Mouse (Mus musculus): ENCODE results near the gene Cxcl17. TPM values are rescaled to one million over a fixed set of nuclear protein-coding genes. Genes with fewer than 3 reads are reported as not detected.
A peak's percentile ranks its signal among the peaks of the same experiment; 100 is the strongest.

Gene Cxcl17
- polyA plus RNA-seq, 1 experiment from 2014 or later: 0.75 TPM

DNA sequence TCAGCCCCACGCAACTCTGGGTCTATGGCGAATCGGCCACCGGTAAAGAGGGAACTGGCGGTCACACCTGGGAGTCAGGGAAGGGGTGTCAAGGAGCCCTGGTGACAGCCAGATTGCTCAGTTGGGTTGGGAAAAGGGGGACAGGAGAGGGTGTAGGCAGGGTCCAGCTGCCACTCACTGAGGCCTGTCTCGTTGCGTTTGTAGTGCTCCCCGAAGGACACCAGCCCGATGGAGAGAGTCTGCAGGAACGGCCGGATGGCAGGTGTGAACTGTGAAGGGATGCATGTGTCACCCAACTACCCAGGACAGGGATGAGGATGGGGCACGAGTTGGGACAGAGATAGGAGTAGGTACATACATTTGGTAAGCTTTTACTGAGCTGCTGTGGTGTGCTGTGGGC lies 27.4 kb downstream of the Cxcl17 start:
- peaks cover 13% of the 10 kb centered on the region for H3K4me1 ChIP-seq
- peaks cover 28% of the 10 kb centered on the region for H3K27me3 ChIP-seq (replicated peaks; ENCODE audit: low read depth, poor library complexity, severe bottlenecking)
- no peak for DNase-seq (ENCODE audit: low spot score)
- H3K36me3 ChIP-seq (replicated peaks): peaks cover 68% of the 10 kb centered on the region
- no peaks in the 10 kb centered on the region for H3K9me3 ChIP-seq
- 92% methylated on average over 12 of the region's 12 CpGs for WGBS
- H3K4me3 ChIP-seq: no peak overlapping the region
- no peak overlapping the region for H3K27ac ChIP-seq (replicated peaks)

- Histone ChIP-seq H3K36me3 (replicated peaks) (peaks cover 68% of the 10 kb centered on the region), H3K4me1 (peaks cover 13% of the 10 kb centered on the region), H3K4me3 (no peak overlapping the region), H3K27me3 (replicated peaks; ENCODE audit: low read depth, poor library complexity, severe bottlenecking) (peaks cover 32% of the 10 kb centered on the region), H3K9me3 (no peaks in the 10 kb centered on the region), H3K27ac (replicated peaks) (no peak overlapping the region)
- no peak for DNase-seq (ENCODE audit: low spot score)
- WGBS: 86% methylated on average over 9 of the region's 9 CpGs
These were observed 27.9 kb downstream of the Cxcl17 start for GRCm38 (mm10) chr7:25384818-25385217.

- H3K4me1 ChIP-seq: peaks cover 16% of the 10 kb centered on the region
- no peak overlapping the region for H3K4me3 ChIP-seq
- H3K27ac ChIP-seq (replicated peaks): no peak overlapping the region
- no peaks in the 10 kb centered on the region for H3K9me3 ChIP-seq
- H3K36me3 ChIP-seq (replicated peaks): peaks cover 68% of the 10 kb centered on the region
- no peak for DNase-seq (ENCODE audit: low spot score)
- H3K27me3 ChIP-seq (replicated peaks; ENCODE audit: low read depth, poor library complexity, severe bottlenecking): peaks cover 32% of the 10 kb centered on the region
- WGBS: 88% methylated on average over 13 of the region's 13 CpGs
These were observed 28.4 kb downstream of the Cxcl17 start for GRCm38 (mm10) chr7:25384318-25384717.

- Histone ChIP-seq H3K4me1 (peaks cover 19% of the 10 kb centered on the region), H3K4me3 (no peak overlapping the region), H3K27me3 (replicated peaks; ENCODE audit: low read depth, poor library complexity, severe bottlenecking) (peaks cover 33% of the 10 kb centered on the region), H3K9me3 (no peaks in the 10 kb centered on the region), H3K36me3 (replicated peaks) (peaks cover 68% of the 10 kb centered on the region), H3K27ac (replicated peaks) (no peak overlapping the region)
- WGBS: 81% methylated on average over 4 of the region's 4 CpGs
- DNase-seq (ENCODE audit: low spot score): no peak
These were observed 28.8 kb downstream of the Cxcl17 start for GRCm38 (mm10) chr7:25383891-25384290.

- Histone ChIP-seq H3K4me3 (no peak overlapping the region), H3K36me3 (replicated peaks) (peaks cover 64% of the 10 kb centered on the region), H3K27ac (replicated peaks) (no peak overlapping the region), H3K27me3 (replicated peaks; ENCODE audit: low read depth, poor library complexity, severe bottlenecking) (peaks cover 38% of the 10 kb centered on the region), H3K4me1 (peaks cover 19% of the 10 kb centered on the region), H3K9me3 (no peaks in the 10 kb centered on the region)
- DNase-seq (ENCODE audit: low spot score): no peak
- WGBS: 88% methylated on average over 7 of the region's 7 CpGs
These were observed 29.3 kb downstream of the Cxcl17 start for GRCm38 (mm10) chr7:25383385-25383784.

DNA sequence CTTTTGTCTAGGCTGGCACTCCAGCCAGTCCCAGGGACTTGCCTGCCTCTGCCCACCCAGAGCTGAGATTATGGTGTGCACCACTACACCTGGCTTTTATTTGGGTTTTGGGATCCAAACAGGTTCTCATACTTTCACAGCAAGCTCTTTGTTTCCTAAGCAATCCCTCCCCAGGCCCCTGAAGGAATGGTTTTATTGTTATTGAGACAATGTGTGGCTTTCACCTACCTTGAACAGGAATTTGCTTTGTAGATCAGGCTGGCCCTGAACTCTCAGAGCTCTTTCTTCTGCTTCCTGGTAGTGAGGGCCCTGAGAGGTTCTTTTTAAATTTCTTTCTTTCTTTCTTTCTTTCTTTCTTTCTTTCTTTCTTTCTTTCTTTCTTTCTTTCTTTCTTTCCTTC lies 30.1 kb downstream of the Cxcl17 start:
- Histone ChIP-seq H3K36me3 (replicated peaks) (peaks cover 56% of the 10 kb centered on the region), H3K4me1 (peaks cover 20% of the 10 kb centered on the region), H3K4me3 (no peak overlapping the region)

DNA sequence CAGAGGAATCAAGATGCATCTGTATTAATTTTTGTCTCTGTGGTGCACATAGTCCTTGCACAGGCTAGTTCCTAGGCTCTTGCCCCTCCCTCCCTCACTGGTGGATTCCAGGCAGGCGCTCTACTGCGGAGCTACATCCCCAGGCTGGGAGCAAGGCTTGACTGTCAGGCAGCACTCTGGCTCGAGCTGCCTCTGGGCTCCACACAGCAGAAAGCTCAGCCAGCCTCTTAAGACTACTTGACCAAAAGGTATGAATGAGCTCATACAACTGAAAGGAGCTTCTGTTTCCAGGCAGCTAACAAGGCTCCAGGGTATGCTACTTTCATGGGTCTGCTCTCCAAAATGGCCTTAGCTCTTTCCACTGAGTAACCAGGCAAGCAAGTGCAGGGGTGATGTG lies 31.4 kb downstream of the Cxcl17 start:
- H3K4me3 ChIP-seq: no peak overlapping the region
- H3K27me3 ChIP-seq (replicated peaks; ENCODE audit: low read depth, poor library complexity, severe bottlenecking): peaks cover 55% of the 10 kb centered on the region
- 22% methylated on average over 3 of the region's 3 CpGs for WGBS
- H3K4me1 ChIP-seq: peaks cover 32% of the 10 kb centered on the region
- no peak for DNase-seq (ENCODE audit: low spot score)
- H3K36me3 ChIP-seq (replicated peaks): peaks cover 43% of the 10 kb centered on the region
- H3K27ac ChIP-seq (replicated peaks): no peak overlapping the region
- no peaks in the 10 kb centered on the region for H3K9me3 ChIP-seq

More for the DNA sequence above, 30.1 kb downstream of the Cxcl17 start:
- Histone ChIP-seq H3K27me3 (replicated peaks; ENCODE audit: low read depth, poor library complexity, severe bottlenecking) (peaks cover 45% of the 10 kb centered on the region), H3K9me3 (no peaks in the 10 kb centered on the region), H3K27ac (replicated peaks) (no peak overlapping the region)
- no peak for DNase-seq (ENCODE audit: low spot score)

DNA sequence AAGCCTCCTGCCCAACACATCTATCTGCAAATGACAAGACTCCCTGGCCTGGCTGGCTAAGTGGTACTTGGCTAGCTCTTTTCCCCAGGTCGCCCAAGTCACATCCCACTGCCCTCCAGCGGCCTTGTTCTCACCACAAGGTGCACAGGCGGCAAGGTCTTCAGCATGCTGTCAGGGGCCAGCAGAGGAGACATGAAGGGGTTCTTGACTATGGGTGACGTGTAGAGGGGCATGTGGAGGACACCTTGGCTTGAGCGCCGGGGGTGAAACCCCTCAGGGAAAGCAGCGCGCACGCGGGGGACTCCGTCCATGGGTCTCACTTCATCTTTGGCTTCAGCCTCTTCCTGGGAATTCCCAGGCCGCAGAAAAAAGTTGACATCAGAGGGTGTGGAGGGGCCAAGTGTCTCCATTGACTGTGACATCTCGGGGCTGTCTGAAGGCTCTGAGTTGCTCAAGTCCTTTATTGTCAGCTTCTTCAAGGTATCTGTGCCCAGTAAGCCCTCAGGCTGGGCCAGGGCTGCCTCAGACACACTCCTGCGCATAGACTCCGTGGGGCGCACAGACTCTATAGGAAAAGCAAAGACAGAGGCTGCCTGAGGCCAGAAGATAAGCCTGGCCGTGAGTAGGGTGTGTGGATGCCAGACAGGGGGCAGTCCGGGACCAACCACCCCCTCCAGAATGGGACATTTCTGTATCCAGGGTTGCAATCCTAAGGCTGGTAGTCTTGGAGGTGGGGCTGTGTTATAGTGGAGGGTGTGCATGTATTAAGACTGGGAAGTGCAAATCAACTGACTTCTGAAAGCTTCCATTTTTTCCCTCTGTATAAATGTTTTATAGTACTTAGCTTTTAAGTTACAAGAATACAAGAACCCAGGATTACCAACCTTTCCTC lies 32.0 kb downstream of the Cxcl17 start:
- WGBS: 51% methylated on average over 18 of the region's 18 CpGs
- DNase-seq (ENCODE audit: low spot score): peak; percentile 18
- peaks cover 55% of the 10 kb centered on the region for H3K27me3 ChIP-seq (replicated peaks; ENCODE audit: low read depth, poor library complexity, severe bottlenecking)

DNA sequence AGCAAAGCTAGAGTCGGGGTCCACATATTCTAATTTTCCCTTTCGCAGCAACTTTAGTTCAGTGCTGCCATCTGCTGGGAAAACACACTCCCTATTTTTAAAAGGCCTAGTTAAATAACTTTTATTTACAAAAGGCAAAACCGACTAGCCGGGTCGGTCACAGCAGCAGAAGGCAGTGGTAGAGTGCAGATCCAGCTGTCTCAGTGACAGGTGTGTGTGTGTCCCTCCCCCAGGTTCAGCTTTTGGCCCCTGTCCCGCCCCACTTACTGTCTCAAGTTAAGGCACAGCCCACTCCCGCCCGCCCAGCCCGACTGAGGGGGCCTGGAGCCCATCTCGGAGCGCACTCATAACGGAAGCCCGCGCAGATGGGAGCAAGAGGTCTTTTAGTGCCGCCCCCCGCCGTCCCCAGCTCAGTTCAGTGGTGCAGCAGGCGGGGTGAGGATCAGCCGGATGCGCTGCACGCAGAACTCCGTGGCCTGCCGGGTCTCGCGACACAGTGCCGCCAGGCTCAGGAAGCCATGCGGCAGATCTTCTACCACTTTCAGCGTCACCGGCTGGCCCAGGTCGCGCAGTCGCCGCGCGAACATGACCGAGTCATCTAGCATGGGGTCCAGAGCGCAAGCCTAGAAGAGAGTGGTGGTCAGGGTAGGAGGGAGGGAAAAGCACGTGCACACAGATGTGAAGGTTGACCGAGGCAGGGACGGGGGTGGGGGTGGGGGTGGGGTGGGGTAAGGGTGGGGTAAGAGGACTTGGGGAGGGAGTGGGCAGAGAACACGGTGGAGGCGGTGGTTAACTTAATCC lies 32.9 kb downstream of the Cxcl17 start:
- Histone ChIP-seq H3K9me3 (no peaks in the 10 kb centered on the region), H3K36me3 (replicated peaks) (peaks cover 28% of the 10 kb centered on the region), H3K4me1 (peaks cover 38% of the 10 kb centered on the region), H3K27ac (replicated peaks) (peak overlapping the region; percentile 78), H3K4me3 (peak overlapping the region; percentile 64), H3K27me3 (replicated peaks; ENCODE audit: low read depth, poor library complexity, severe bottlenecking) (peaks cover 62% of the 10 kb centered on the region)
- 1% methylated on average over 42 of the region's 42 CpGs for WGBS
- peak; percentile 78 for DNase-seq (ENCODE audit: low spot score)

More for the DNA sequence above, 32.0 kb downstream of the Cxcl17 start:
- Histone ChIP-seq H3K9me3 (no peaks in the 10 kb centered on the region), H3K4me3 (peak overlapping the region; percentile 64), H3K27ac (replicated peaks) (peak overlapping the region; percentile 78), H3K4me1 (peaks cover 33% of the 10 kb centered on the region), H3K36me3 (replicated peaks) (peaks cover 37% of the 10 kb centered on the region)

DNA sequence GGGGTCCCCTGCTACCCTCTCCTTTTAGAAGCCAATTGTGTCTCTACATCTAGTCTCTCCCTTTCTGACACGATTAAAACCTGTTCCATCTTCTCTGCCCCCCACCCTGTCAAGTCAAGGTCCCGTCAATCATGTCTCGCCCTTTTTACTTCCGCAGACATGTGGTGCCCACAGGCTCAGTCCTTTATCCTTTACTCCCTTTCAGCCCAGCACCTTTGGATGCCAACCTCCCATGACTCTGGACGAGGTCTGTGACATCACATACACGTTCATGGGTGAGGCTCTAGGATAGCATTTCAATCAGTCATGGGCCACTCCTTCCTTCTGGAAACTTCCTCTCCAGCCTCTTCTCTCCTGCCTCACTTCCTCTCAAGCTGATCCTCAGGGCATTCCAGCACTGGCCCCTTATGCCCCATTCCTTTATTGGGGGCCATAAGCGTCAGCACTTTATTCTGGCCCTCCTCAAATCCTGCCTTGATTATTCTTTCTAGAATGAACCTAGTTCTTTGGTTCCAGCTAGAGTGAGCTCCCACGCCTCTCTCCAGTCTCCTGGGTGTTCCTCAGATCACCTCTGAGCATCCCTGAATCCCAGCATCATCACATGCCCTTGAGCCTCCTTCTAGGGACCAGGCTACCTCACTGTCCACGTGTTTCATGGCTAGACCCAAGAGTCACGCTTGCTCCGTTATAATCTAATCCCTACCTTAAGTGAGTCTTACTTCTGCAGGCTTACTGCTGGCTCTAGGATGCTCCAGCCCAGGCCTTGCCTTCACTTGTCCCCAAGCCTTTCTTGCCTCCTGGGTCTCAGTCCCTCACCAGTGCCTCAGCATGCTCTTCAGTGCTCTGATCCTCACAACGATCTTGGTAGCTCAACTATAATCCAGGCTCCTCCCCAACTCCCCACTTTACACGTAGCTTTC lies 34.2 kb downstream of the Cxcl17 start:
- 82% methylated on average over 13 of the region's 13 CpGs for WGBS
- no peak overlapping the region for H3K27ac ChIP-seq (replicated peaks)
- H3K9me3 ChIP-seq: no peaks in the 10 kb centered on the region
- H3K4me1 ChIP-seq: peaks cover 39% of the 10 kb centered on the region
- peaks cover 15% of the 10 kb centered on the region for H3K36me3 ChIP-seq (replicated peaks)
- DNase-seq (ENCODE audit: low spot score): no peak
- H3K4me3 ChIP-seq: no peak overlapping the region
- H3K27me3 ChIP-seq (replicated peaks; ENCODE audit: low read depth, poor library complexity, severe bottlenecking): peaks cover 57% of the 10 kb centered on the region

DNA sequence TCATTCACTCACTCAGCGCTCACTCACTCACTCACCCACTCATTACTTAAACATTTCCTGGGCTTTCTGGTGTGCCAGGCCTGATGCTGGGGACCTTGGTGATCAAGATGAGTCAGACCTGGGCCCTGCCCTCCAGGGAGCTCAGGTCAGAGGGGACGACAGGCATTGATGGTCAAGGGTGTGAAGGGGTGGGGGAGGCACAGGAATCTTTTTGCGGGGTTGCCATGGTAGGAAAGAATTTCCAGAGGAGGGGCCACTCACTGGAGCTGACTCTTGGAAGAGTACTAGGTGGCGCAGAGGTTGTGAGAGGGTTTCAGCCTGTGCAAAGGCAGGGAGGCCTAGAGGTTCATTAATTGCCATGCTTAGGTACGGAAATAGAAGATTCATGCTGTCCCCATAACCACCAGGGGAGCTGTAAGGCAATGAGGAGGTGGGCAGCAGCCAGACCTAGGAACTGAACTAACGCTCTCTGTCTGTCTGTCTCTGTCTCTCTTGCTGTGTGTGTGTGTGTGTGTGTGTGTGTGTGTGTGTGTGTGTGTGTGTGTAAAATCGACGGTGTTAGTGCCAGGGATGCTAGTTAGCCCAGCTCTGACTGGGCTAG lies 35.5 kb downstream of the Cxcl17 start:
- Histone ChIP-seq H3K27me3 (replicated peaks; ENCODE audit: low read depth, poor library complexity, severe bottlenecking) (peaks cover 53% of the 10 kb centered on the region), H3K36me3 (replicated peaks) (peaks cover 4% of the 10 kb centered on the region), H3K4me1 (peaks cover 39% of the 10 kb centered on the region), H3K9me3 (no peaks in the 10 kb centered on the region), H3K27ac (replicated peaks) (no peak overlapping the region), H3K4me3 (peak overlapping the region; percentile 46)
- DNase-seq (ENCODE audit: low spot score): no peak
- WGBS: 41% methylated on average over 8 of the region's 8 CpGs
